Mouse (Mus musculus) cerebellum, adult 11-12 months (tissue): ENCODE measurements around the gene Cyp1a1.
"Not testable (repeated sequence)": the region's sequence is repeated elsewhere in the genome, so short reads cannot be mapped to it uniquely, and the experiment has no call there.

ENCODE experiments used
- DNase-seq: peaks from one replicate; pipeline ENCODE4 v3.0.0; 2022

The Cyp1a1 gene

DNA sequence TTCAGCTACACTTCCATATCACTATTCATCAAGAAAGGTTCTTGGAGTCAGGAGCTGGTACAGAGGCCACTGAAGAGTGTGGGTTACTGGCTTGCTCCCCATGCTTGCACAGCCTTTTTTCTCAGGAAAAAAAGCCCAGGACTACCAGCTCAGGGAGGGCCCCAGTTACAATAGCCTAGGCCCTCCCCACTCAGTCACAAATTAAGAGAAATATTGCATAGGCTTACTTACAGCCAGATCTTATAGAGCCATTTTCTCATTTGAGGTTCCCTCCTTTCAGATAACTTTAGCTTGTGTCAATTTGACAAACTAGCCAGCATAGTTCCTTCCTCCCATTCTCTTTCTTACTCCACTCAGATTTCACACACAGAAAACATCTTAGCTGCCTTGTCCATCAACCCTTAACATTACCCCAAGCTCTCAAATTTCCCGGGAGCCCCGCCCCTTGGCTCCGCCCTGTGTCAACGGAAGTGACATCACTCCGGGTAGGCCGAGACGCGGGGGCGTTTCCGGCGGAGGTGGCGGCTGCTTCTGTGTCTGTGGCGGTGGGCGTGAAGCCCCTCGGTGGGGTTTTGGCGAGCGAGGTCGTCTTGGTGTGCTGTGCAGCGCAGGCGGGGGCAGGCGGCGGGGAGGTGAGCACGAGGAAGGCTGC is 20.5 kb downstream of the Cyp1a1 start, which contains the start of gene Edc3:
Edc3 (plus strand) TSS at position 473 of the 652 bp plus-strand sequence.
- peak; percentile 81 for DNase-seq

GRCm38 (mm10) chr9:57708720-57709274 is 21.1 kb downstream of the Cyp1a1 start:
- no peak for DNase-seq

DNA sequence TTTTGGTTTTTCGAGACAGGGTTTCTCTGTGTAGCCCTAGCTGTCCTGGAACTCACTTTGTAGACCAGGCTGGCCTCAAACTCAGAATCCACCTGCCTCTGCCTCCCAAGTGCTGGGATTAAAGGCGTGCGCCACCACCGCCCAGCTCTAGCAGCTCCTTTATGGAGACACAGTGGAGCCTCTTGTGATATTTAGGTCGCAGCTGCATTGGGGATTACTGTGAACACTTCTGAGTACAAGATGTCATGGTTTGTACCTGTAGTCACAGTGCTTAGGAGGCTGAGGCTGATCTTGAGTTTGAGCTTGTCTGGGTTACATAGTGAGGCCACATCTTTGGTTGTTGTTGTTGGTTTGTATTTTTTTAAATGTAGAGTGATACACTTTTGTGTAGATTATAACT is 22.5 kb downstream of the Cyp1a1 start:
- not testable (repeated sequence) for DNase-seq

GRCm38 (mm10) chr9:57712194-57712593 is 24.5 kb downstream of the Cyp1a1 start:
- no peak for DNase-seq

DNA sequence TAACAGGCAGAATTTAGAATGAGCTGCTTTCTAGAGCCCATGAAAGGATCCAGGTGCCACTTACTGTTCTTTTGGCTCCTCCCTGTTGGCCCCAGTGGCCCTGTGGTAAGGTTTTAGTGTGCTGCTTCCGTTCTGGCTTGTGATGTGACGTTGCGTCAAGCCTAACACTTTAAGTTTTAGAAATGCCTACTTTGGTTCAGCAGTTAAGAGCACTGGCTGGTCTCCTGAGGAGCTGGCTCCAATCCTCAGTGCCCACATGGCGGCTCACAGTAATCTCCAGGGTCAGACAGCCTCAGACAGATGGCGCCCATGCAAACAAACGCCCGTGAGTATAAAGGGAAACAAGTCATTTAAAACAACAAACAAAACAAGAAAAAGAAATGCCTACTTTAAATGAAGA is 30.7 kb downstream of the Cyp1a1 start:
- DNase-seq, result peak; percentile 60

- no peak for DNase-seq
Observed at GRCm38 (mm10) chr9:57720736-57721135, 33.0 kb downstream of the Cyp1a1 start.

GRCm38 (mm10) chr9:57722371-57722770 is 34.6 kb downstream of the Cyp1a1 start:
- no peak for DNase-seq

- DNase-seq, result peak; percentile 66
Observed at GRCm38 (mm10) chr9:57723315-57723715, 35.6 kb downstream of the Cyp1a1 start.

- DNase-seq, result no peak
Observed at GRCm38 (mm10) chr9:57723796-57724195, 36.1 kb downstream of the Cyp1a1 start.

GRCm38 (mm10) chr9:57724701-57725100 is 37.0 kb downstream of the Cyp1a1 start:
- DNase-seq, result no peak

- DNase-seq, result peak; percentile 57
Observed at GRCm38 (mm10) chr9:57728312-57728711, 40.6 kb downstream of the Cyp1a1 start.

DNA sequence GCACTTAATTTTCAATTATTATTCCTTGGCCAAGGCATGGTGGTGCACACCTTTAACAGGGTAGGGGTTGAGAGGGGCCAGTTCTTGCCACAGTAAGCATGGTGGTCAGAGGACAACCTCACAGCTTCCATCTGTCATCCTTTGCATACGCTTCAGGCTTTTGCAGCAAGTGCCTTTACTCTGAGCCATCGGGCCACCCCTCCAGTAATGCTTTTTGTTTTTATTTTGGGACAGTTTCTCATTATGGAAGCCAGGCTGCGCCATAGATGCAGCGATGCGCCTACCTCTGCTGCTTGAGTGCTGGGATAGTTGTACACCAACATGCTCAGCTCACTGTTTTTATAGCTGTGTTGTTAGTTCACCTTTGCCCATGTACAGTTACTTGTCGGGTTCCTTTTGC is 45.9 kb downstream of the Cyp1a1 start:
- DNase-seq, result no peak

- DNase-seq, result no peak
Observed at GRCm38 (mm10) chr9:57739863-57740262, 52.1 kb downstream of the Cyp1a1 start.

DNA sequence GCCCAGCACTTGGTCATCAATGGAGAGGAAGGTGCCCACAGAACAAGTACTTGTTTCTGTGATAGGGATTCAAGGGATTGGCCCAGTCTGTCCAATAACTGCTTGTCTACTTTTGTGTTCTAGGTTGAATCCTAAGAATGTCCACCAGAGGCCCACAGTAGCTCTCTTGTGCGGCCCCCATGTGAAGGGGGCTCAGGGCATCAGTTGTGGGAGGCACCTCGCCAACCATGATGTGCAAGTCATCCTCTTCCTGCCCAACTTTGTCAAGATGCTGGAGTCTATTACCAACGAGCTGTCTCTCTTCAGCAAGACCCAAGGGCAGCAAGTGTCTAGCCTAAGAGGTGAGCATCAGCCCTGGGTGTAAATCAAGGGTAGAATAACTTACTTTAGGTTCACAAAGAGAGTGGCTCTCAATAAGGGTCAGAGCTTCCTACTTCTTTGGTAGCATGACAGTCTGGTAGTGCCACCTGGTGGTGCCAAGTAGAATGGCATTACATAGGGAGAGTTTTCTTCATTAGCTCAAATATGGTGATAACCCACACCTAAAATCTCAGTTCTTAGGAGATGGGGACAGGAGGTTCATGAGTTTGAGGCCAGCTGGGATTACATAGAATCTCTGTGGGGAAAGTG is 56.8 kb downstream of the Cyp1a1 start:
- no peak for DNase-seq

GRCm38 (mm10) chr9:57747067-57747466 is 59.3 kb downstream of the Cyp1a1 start:
- no peak for DNase-seq

DNA sequence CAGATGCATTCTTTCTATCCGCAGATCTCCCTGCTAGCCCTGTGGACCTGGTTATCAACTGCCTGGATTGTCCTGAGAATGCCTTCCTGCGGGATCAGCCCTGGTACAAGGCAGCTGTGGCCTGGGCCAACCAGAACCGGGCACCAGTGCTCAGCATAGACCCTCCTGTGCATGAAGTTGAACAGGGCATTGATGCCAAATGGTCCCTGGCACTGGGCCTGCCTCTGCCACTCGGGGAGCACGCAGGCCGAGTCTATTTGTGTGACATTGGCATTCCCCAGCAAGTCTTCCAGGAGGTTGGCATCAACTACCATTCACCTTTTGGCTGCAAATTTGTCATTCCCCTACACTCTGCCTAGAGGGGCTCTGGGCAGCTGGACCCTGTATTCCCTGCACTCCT is 60.4 kb downstream of the Cyp1a1 start:
- peak; percentile 75 for DNase-seq

- no peak for DNase-seq
Observed at GRCm38 (mm10) chr9:57748831-57749230, 61.1 kb downstream of the Cyp1a1 start.

- no peak for DNase-seq
Observed at GRCm38 (mm10) chr9:57750901-57751300, 63.2 kb downstream of the Cyp1a1 start.
